Mouse (Mus musculus) lung, adult 2 months (tissue): Measurements from ENCODE around the gene Best3.

Experiments
- CTCF ChIP-seq: fragments of 200-500 bp; IDR thresholded peaks from 2 replicates; pipeline ENCODE4 v1.5.1; 2011; ENCODE audit warnings: mild to moderate bottlenecking, low read length, control low read depth; ENCODE audit not compliant: insufficient read depth
- POLR2A ChIP-seq: fragments of 200-500 bp; IDR thresholded peaks from 2 replicates; pipeline ENCODE4 v1.6.1; 2011; ENCODE audit warnings: low read depth, mild to moderate bottlenecking, control low read depth, low read length, borderline replicate concordance; ENCODE audit errors: extremely low read depth

GRCm38 (mm10) chr10:116964084-116964483, 22.0 kb upstream of the Best3 start:
- TF ChIP-seq POLR2A (no peak), CTCF (no peak)
